8 mouse cellular contexts compared by ENCODE assay signal in genomic region chr17:20944985-20945891, GRCm38 (mm10). TPM values are rescaled to one million over a fixed set of nuclear protein-coding genes. Genes with fewer than 3 reads are reported as not detected.
DNase-seq lines count a peak whose midpoint lies in the region; ATAC-seq and TF ChIP-seq lines count a peak whose summit lies in the region.

Ppp2r1a (plus strand) TSS chr17:20945311.

- ATAC-seq in forebrain, embryonic 12.5 days (ENCODE audit: low FRiP score), result peak; percentile 98
- ATAC-seq in heart, postnatal 0 days (ENCODE audit: insufficient read depth, low read depth), result peak; percentile 98
- peak; percentile 95 for ATAC-seq in liver, embryonic 16.5 days (ENCODE audit: low read depth)
- peak; percentile 98 for ATAC-seq in neural tube, embryonic 13.5 days (ENCODE audit: low read depth)

- H3K27me3 ChIP-seq in E14TG2a.4 (ENCODE audit: insufficient read depth, low read length), result no peaks in the 10 kb centered on the region
- no peaks in the 10 kb centered on the region for H3K27me3 ChIP-seq in forebrain, embryonic 12.5 days
- no peaks in the 10 kb centered on the region for H3K27me3 ChIP-seq in heart, postnatal 0 days (ENCODE audit: control insufficient read depth, insufficient read depth, low read length)
- no peaks in the 10 kb centered on the region for H3K27me3 ChIP-seq in liver, embryonic 16.5 days (ENCODE audit: control insufficient read depth, insufficient read depth, low read depth, low read length)
- no peaks in the 10 kb centered on the region for H3K27me3 ChIP-seq in neural tube, embryonic 13.5 days
- H3K27me3 ChIP-seq in testis, adult 2 months (ENCODE audit: control insufficient read depth, insufficient read depth, low read length), result no peaks in the 10 kb centered on the region

- TF ChIP-seq CTCF in E14TG2a.4 (conservative IDR thresholded peaks at IDR 0.05; ENCODE audit: low read length), result no peak
- no peak; the same call in 1 of the 2 replicates for TF ChIP-seq CTCF in heart, postnatal 0 days (IDR thresholded peaks at IDR 0.05; ENCODE audit: low read depth)
- 0 out of 2 replicates have a peak, but pooled peaks have one; percentile 5 for TF ChIP-seq CTCF in testis, adult 2 months (IDR thresholded peaks at IDR 0.05; ENCODE audit: control insufficient read depth, insufficient read depth, insufficient replicate concordance, low read depth, low read length)

- H3K27ac ChIP-seq in forebrain, embryonic 12.5 days, result peak within 1 kb of the TSS; percentile 97
- H3K27ac ChIP-seq in heart, postnatal 0 days (ENCODE audit: low read depth), result peak within 1 kb of the TSS; percentile 99
- peak within 1 kb of the TSS; percentile 89 for H3K27ac ChIP-seq in liver, embryonic 16.5 days (ENCODE audit: low read length)
- H3K27ac ChIP-seq in neural tube, embryonic 13.5 days (replicated peaks), result peak within 1 kb of the TSS; percentile 97
- H3K27ac ChIP-seq in testis, adult 2 months (ENCODE audit: control insufficient read depth, insufficient read depth, low read depth, low read length), result peak within 1 kb of the TSS; percentile 98

- WGBS in forebrain, embryonic 12.5 days, result under 1% methylated on average over 69 of the region's 69 CpGs
- WGBS in heart, postnatal 0 days, result under 1% methylated on average over 69 of the region's 69 CpGs
- WGBS in liver, embryonic 16.5 days (ENCODE audit: insufficient replicate concordance), result under 1% methylated on average over 69 of the region's 69 CpGs
- WGBS in neural tube, embryonic 13.5 days, result under 1% methylated on average over 69 of the region's 69 CpGs

- peak within 1 kb of the TSS; percentile 91 for H3K4me3 ChIP-seq in E14TG2a.4 (replicated peaks; ENCODE audit: low read length)
- H3K4me3 ChIP-seq in forebrain, embryonic 12.5 days (replicated peaks), result peak within 1 kb of the TSS; percentile 68
- peak within 1 kb of the TSS; percentile 79 for H3K4me3 ChIP-seq in heart, postnatal 0 days (ENCODE audit: low read depth, low read length)
- peak within 1 kb of the TSS; percentile 88 for H3K4me3 ChIP-seq in liver, embryonic 16.5 days (ENCODE audit: low read depth, low read length)
- H3K4me3 ChIP-seq in neural tube, embryonic 13.5 days, result peak within 1 kb of the TSS; percentile 65
- H3K4me3 ChIP-seq in testis, adult 2 months (ENCODE audit: control insufficient read depth, low read depth, low read length), result peak within 1 kb of the TSS; percentile 99

- DNase-seq in c-Kit-positive CD71-positive TER-119-positive erythroid progenitor cells, embryonic 14.5 days (ENCODE audit: low spot score), result peak; percentile 99
- DNase-seq in heart, postnatal 0 days (ENCODE audit: low spot score), result peak; percentile 100
- peak; percentile 97 to 99 for DNase-seq in kidney, postnatal 4 days

- peaks cover 21% of the 10 kb centered on the region; the same call in 1 of the 2 replicates for H3K36me3 ChIP-seq in E14TG2a.4 (ENCODE audit: insufficient read depth, low read length)
- H3K36me3 ChIP-seq in forebrain, embryonic 12.5 days (replicated peaks), result no peaks in the 10 kb centered on the region
- no peaks in the 10 kb centered on the region for H3K36me3 ChIP-seq in heart, postnatal 0 days (replicated peaks; ENCODE audit: control insufficient read depth, insufficient read depth, low read length)
- H3K36me3 ChIP-seq in liver, embryonic 16.5 days (ENCODE audit: control insufficient read depth, insufficient read depth), result no peaks in the 10 kb centered on the region; the same call in 1 of the 2 replicates
- no peaks in the 10 kb centered on the region for H3K36me3 ChIP-seq in neural tube, embryonic 13.5 days
- no peaks in the 10 kb centered on the region for H3K36me3 ChIP-seq in testis, adult 2 months (ENCODE audit: control insufficient read depth, insufficient read depth, low read length)

- peaks cover 7% of the 10 kb centered on the region; the same call in 1 of the 2 replicates for H3K9me3 ChIP-seq in E14TG2a.4 (ENCODE audit: low read length)
- no peaks in the 10 kb centered on the region for H3K9me3 ChIP-seq in forebrain, embryonic 12.5 days
- H3K9me3 ChIP-seq in heart, postnatal 0 days (replicated peaks; ENCODE audit: control insufficient read depth, low read length), result no peaks in the 10 kb centered on the region
- H3K9me3 ChIP-seq in liver, embryonic 16.5 days (replicated peaks; ENCODE audit: control insufficient read depth, low read length), result no peaks in the 10 kb centered on the region
- H3K9me3 ChIP-seq in neural tube, embryonic 13.5 days, result no peaks in the 10 kb centered on the region

- H3K4me2 ChIP-seq in forebrain, embryonic 12.5 days, result peak within 1 kb of the TSS; percentile 78
- peak within 1 kb of the TSS; percentile 84 for H3K4me2 ChIP-seq in heart, postnatal 0 days (ENCODE audit: low read depth, low read length)
- peak within 1 kb of the TSS; percentile 88 for H3K4me2 ChIP-seq in liver, embryonic 16.5 days (ENCODE audit: low read depth, low read length)
- H3K4me2 ChIP-seq in neural tube, embryonic 13.5 days, result peak within 1 kb of the TSS; percentile 87

- peak within 1 kb of the TSS; percentile 81 for H3K9ac ChIP-seq in forebrain, embryonic 12.5 days
- peak within 1 kb of the TSS; percentile 91 for H3K9ac ChIP-seq in heart, postnatal 0 days (replicated peaks; ENCODE audit: low read depth, low read length)
- H3K9ac ChIP-seq in liver, embryonic 16.5 days (ENCODE audit: low read depth, low read length), result peak within 1 kb of the TSS; percentile 89
- peak within 1 kb of the TSS; percentile 83 for H3K9ac ChIP-seq in neural tube, embryonic 13.5 days

- TF ChIP-seq POLR2A in testis, adult 2 months (IDR thresholded peaks at IDR 0.05; ENCODE audit: control insufficient read depth, low read depth, low read length), result peak; percentile 82

- TF ChIP-seq EP300 in heart, postnatal 0 days (IDR thresholded peaks at IDR 0.05; ENCODE audit: low read depth), result peak; percentile 54

- peaks cover 39% of the 10 kb centered on the region for H3K4me1 ChIP-seq in E14TG2a.4 (replicated peaks; ENCODE audit: low read depth, low read length)
- peaks cover 41% of the 10 kb centered on the region for H3K4me1 ChIP-seq in forebrain, embryonic 12.5 days
- peaks cover 39% of the 10 kb centered on the region for H3K4me1 ChIP-seq in heart, postnatal 0 days (ENCODE audit: control insufficient read depth, insufficient read depth)
- H3K4me1 ChIP-seq in liver, embryonic 16.5 days (ENCODE audit: control insufficient read depth, low read depth, low read length), result peaks cover 18% of the 10 kb centered on the region
- H3K4me1 ChIP-seq in neural tube, embryonic 13.5 days (replicated peaks), result peaks cover 49% of the 10 kb centered on the region
- peaks cover 2% of the 10 kb centered on the region; the same call in 1 of the 2 replicates for H3K4me1 ChIP-seq in testis, adult 2 months (ENCODE audit: control insufficient read depth, insufficient read depth, low read length)

RNA-seq across cellular contexts. Expression of gene Ppp2r1a, which starts in this region (rescaled TPM):
- 482 and 503 TPM in 2 replicates for polyA plus RNA-seq in forebrain, embryonic 12.5 days (2016; fragmentation: Nextera tagmentation; extraction: Ambion mirVana)
- total RNA-seq in heart, postnatal 0 days (2014; rRNA removed; ENCODE audit: low replicate concordance), result 323 and 403 TPM in 2 replicates
- polyA plus RNA-seq in heart, postnatal 0 days (2015; fragmentation: Nextera tagmentation; extraction: Ambion mirVana), result 264 and 279 TPM in 2 replicates
- polyA plus RNA-seq in liver, embryonic 16.5 days (2015; fragmentation: Nextera tagmentation; extraction: Ambion mirVana), result 80.9 and 89.8 TPM in 2 replicates
- 664 and 692 TPM in 2 replicates for polyA plus RNA-seq in neural tube, embryonic 13.5 days (2015; fragmentation: Nextera tagmentation; extraction: Ambion mirVana)
- 34.9 and 36.3 TPM in 2 replicates for polyA plus RNA-seq in testis, adult 2 months (2012; rRNA removed)

Comparison
In these comparisons a context has a peak if more than half of its experiments do, and no peak if none do; other contexts are left out.
1. Peak in every context shown above with its lines: DNase-seq, ATAC-seq, H3K4me3 ChIP-seq and H3K27ac ChIP-seq.